Mouse (Mus musculus): ENCODE measurements around the gene Mark4. TPM values are rescaled to one million over a fixed set of nuclear protein-coding genes. Genes with fewer than 3 reads are reported as not detected.

Gene Mark4
- polyA plus RNA-seq, 1 experiment from 2014 or later: 9.2 TPM

- Histone ChIP-seq H3K9ac (ENCODE audit: low read length) (no peak overlapping the region), H3K4me2 (ENCODE audit: low read length) (no peak overlapping the region), H3K27ac (ENCODE audit: low read depth, low read length) (no peak overlapping the region), H3K4me3 (ENCODE audit: low read depth, low read length) (no peak overlapping the region), H3K4me1 (ENCODE audit: control insufficient read depth, insufficient read depth, low read length) (no peaks in the 10 kb centered on the region), H3K9me3 (replicated peaks; ENCODE audit: control insufficient read depth, low read length) (no peaks in the 10 kb centered on the region), H3K27me3 (replicated peaks; ENCODE audit: control insufficient read depth, insufficient read depth, low read length) (peaks cover 21% of the 10 kb centered on the region), H3K36me3 (ENCODE audit: control insufficient read depth, insufficient read depth, low read length) (no peaks in the 10 kb centered on the region)
- WGBS: 29% methylated on average over 14 of the region's 14 CpGs
- no peak for DNase-seq (ENCODE audit: low spot score)
- ATAC-seq: no peak
These were observed 19.2 kb upstream of the Mark4 start for GRCm38 (mm10) chr7:19477624-19478384.

- Histone ChIP-seq H3K4me1 (ENCODE audit: control insufficient read depth, insufficient read depth, low read length) (no peaks in the 10 kb centered on the region), H3K4me2 (ENCODE audit: low read length) (no peak overlapping the region), H3K9me3 (replicated peaks; ENCODE audit: control insufficient read depth, low read length) (no peaks in the 10 kb centered on the region), H3K27ac (ENCODE audit: low read depth, low read length) (no peak overlapping the region), H3K4me3 (ENCODE audit: low read depth, low read length) (no peak overlapping the region), H3K36me3 (ENCODE audit: control insufficient read depth, insufficient read depth, low read length) (no peaks in the 10 kb centered on the region), H3K27me3 (replicated peaks; ENCODE audit: control insufficient read depth, insufficient read depth, low read length) (peaks cover 28% of the 10 kb centered on the region), H3K9ac (ENCODE audit: low read length) (no peak overlapping the region)
- no peak for ATAC-seq
- 63% methylated on average over 2 of the region's 2 CpGs for WGBS
- no peak for DNase-seq (ENCODE audit: low spot score)
These were observed 18.5 kb upstream of the Mark4 start for GRCm38 (mm10) chr7:19477084-19477483.

- H3K36me3 ChIP-seq (ENCODE audit: control insufficient read depth, insufficient read depth, low read length): no peaks in the 10 kb centered on the region
- under 1% methylated on average over 81 of the region's 89 CpGs for WGBS
- peak overlapping the region; percentile 46 for H3K4me3 ChIP-seq (ENCODE audit: low read depth, low read length)
- H3K9ac ChIP-seq (ENCODE audit: low read length): peak overlapping the region; percentile 65
- peak; percentile 89 for DNase-seq (ENCODE audit: low spot score)
- H3K4me2 ChIP-seq (ENCODE audit: low read length): peak overlapping the region; percentile 71
- no peaks in the 10 kb centered on the region for H3K4me1 ChIP-seq (ENCODE audit: control insufficient read depth, insufficient read depth, low read length)
- H3K27ac ChIP-seq (ENCODE audit: low read depth, low read length): peak overlapping the region; percentile 44; the same call in 1 of the 2 replicates
- ATAC-seq: peak; percentile 93
- no peaks in the 10 kb centered on the region for H3K9me3 ChIP-seq (replicated peaks; ENCODE audit: control insufficient read depth, low read length)
- peaks cover 54% of the 10 kb centered on the region for H3K27me3 ChIP-seq (replicated peaks; ENCODE audit: control insufficient read depth, insufficient read depth, low read length)
These were observed 15.3 kb upstream of the Mark4 start for GRCm38 (mm10) chr7:19473875-19474443.

GRCm38 (mm10) chr7:19472403-19472802, 13.8 kb upstream of the Mark4 start:
- WGBS: 52% methylated on average over 4 of the region's 4 CpGs
- Histone ChIP-seq H3K36me3 (ENCODE audit: control insufficient read depth, insufficient read depth, low read length) (no peaks in the 10 kb centered on the region), H3K9ac (ENCODE audit: low read length) (no peak overlapping the region), H3K9me3 (replicated peaks; ENCODE audit: control insufficient read depth, low read length) (no peaks in the 10 kb centered on the region), H3K27me3 (replicated peaks; ENCODE audit: control insufficient read depth, insufficient read depth, low read length) (peaks cover 52% of the 10 kb centered on the region), H3K27ac (ENCODE audit: low read depth, low read length) (no peak overlapping the region), H3K4me1 (ENCODE audit: control insufficient read depth, insufficient read depth, low read length) (no peaks in the 10 kb centered on the region), H3K4me3 (ENCODE audit: low read depth, low read length) (no peak overlapping the region), H3K4me2 (ENCODE audit: low read length) (no peak overlapping the region)
- no peak for ATAC-seq
- no peak for DNase-seq (ENCODE audit: low spot score)

GRCm38 (mm10) chr7:19470308-19470707, 11.7 kb upstream of the Mark4 start:
- Histone ChIP-seq H3K27me3 (replicated peaks; ENCODE audit: control insufficient read depth, insufficient read depth, low read length) (peaks cover 44% of the 10 kb centered on the region), H3K4me2 (ENCODE audit: low read length) (no peak overlapping the region), H3K9ac (ENCODE audit: low read length) (no peak overlapping the region), H3K36me3 (ENCODE audit: control insufficient read depth, insufficient read depth, low read length) (no peaks in the 10 kb centered on the region), H3K27ac (ENCODE audit: low read depth, low read length) (no peak overlapping the region), H3K4me1 (ENCODE audit: control insufficient read depth, insufficient read depth, low read length) (no peaks in the 10 kb centered on the region), H3K9me3 (replicated peaks; ENCODE audit: control insufficient read depth, low read length) (no peaks in the 10 kb centered on the region), H3K4me3 (ENCODE audit: low read depth, low read length) (no peak overlapping the region)
- DNase-seq (ENCODE audit: low spot score): no peak
- WGBS: 7% methylated on average over 14 of the region's 14 CpGs
- ATAC-seq: no peak

GRCm38 (mm10) chr7:19469404-19469803, 10.8 kb upstream of the Mark4 start:
- no peaks in the 10 kb centered on the region for H3K4me1 ChIP-seq (ENCODE audit: control insufficient read depth, insufficient read depth, low read length)
- 22% methylated on average over 23 of the region's 23 CpGs for WGBS
- no peak overlapping the region for H3K4me3 ChIP-seq (ENCODE audit: low read depth, low read length)
- no peak overlapping the region for H3K4me2 ChIP-seq (ENCODE audit: low read length)
- ATAC-seq: no peak
- H3K27me3 ChIP-seq (replicated peaks; ENCODE audit: control insufficient read depth, insufficient read depth, low read length): peaks cover 40% of the 10 kb centered on the region
- H3K9ac ChIP-seq (ENCODE audit: low read length): no peak overlapping the region
- no peaks in the 10 kb centered on the region for H3K36me3 ChIP-seq (ENCODE audit: control insufficient read depth, insufficient read depth, low read length)
- no peaks in the 10 kb centered on the region for H3K9me3 ChIP-seq (replicated peaks; ENCODE audit: control insufficient read depth, low read length)
- H3K27ac ChIP-seq (ENCODE audit: low read depth, low read length): no peak overlapping the region
- DNase-seq (ENCODE audit: low spot score): no peak

GRCm38 (mm10) chr7:19468279-19468678, 9.7 kb upstream of the Mark4 start:
- Histone ChIP-seq H3K27me3 (replicated peaks; ENCODE audit: control insufficient read depth, insufficient read depth, low read length) (peaks cover 40% of the 10 kb centered on the region), H3K9me3 (replicated peaks; ENCODE audit: control insufficient read depth, low read length) (no peaks in the 10 kb centered on the region), H3K4me1 (ENCODE audit: control insufficient read depth, insufficient read depth, low read length) (no peaks in the 10 kb centered on the region), H3K9ac (ENCODE audit: low read length) (no peak overlapping the region), H3K27ac (ENCODE audit: low read depth, low read length) (no peak overlapping the region), H3K4me2 (ENCODE audit: low read length) (no peak overlapping the region), H3K36me3 (ENCODE audit: control insufficient read depth, insufficient read depth, low read length) (no peaks in the 10 kb centered on the region), H3K4me3 (ENCODE audit: low read depth, low read length) (no peak overlapping the region)
- ATAC-seq (no peak), DNase-seq (ENCODE audit: low spot score) (no peak)
- WGBS: 71% methylated on average over 12 of the region's 12 CpGs

GRCm38 (mm10) chr7:19467638-19468037, 9.0 kb upstream of the Mark4 start:
- H3K4me2 ChIP-seq (ENCODE audit: low read length): no peak overlapping the region
- peaks cover 33% of the 10 kb centered on the region for H3K27me3 ChIP-seq (replicated peaks; ENCODE audit: control insufficient read depth, insufficient read depth, low read length)
- no peak overlapping the region for H3K9ac ChIP-seq (ENCODE audit: low read length)
- 51% methylated on average over 6 of the region's 6 CpGs for WGBS
- H3K27ac ChIP-seq (ENCODE audit: low read depth, low read length): no peak overlapping the region
- no peak for DNase-seq (ENCODE audit: low spot score)
- no peaks in the 10 kb centered on the region for H3K4me1 ChIP-seq (ENCODE audit: control insufficient read depth, insufficient read depth, low read length)
- no peaks in the 10 kb centered on the region for H3K36me3 ChIP-seq (ENCODE audit: control insufficient read depth, insufficient read depth, low read length)
- H3K9me3 ChIP-seq (replicated peaks; ENCODE audit: control insufficient read depth, low read length): no peaks in the 10 kb centered on the region
- ATAC-seq: no peak
- H3K4me3 ChIP-seq (ENCODE audit: low read depth, low read length): no peak overlapping the region

- Histone ChIP-seq H3K27me3 (replicated peaks; ENCODE audit: control insufficient read depth, insufficient read depth, low read length) (peaks cover 24% of the 10 kb centered on the region), H3K27ac (ENCODE audit: low read depth, low read length) (no peak overlapping the region), H3K9me3 (replicated peaks; ENCODE audit: control insufficient read depth, low read length) (no peaks in the 10 kb centered on the region), H3K36me3 (ENCODE audit: control insufficient read depth, insufficient read depth, low read length) (no peaks in the 10 kb centered on the region), H3K4me2 (ENCODE audit: low read length) (no peak overlapping the region), H3K4me3 (ENCODE audit: low read depth, low read length) (no peak overlapping the region), H3K4me1 (ENCODE audit: control insufficient read depth, insufficient read depth, low read length) (no peaks in the 10 kb centered on the region), H3K9ac (ENCODE audit: low read length) (no peak overlapping the region)
- ATAC-seq: no peak
- 58% methylated on average over 5 of the region's 5 CpGs for WGBS
- DNase-seq (ENCODE audit: low spot score): no peak
These were observed 8.1 kb upstream of the Mark4 start for GRCm38 (mm10) chr7:19466602-19467145.

Data from forebrain, embryonic 14.5 days (tissue).